Mouse (Mus musculus) hindbrain, embryonic 10.5 days (tissue): ENCODE results near the gene Elovl6. TPM values are rescaled to one million over a fixed set of nuclear protein-coding genes. Genes with fewer than 3 reads are reported as not detected.

Experiments
- DNase-seq: peaks from one replicate; pipeline ENCODE4 v3.0.0-alpha.2; 2017; ENCODE audit warnings: low spot score
- H3K27ac ChIP-seq: fragments of 300-500 bp; sonication (generic); 2 replicates; pipeline ENCODE4 v1.5.1; 2016; ENCODE audit warnings: mild to moderate bottlenecking, moderate library complexity
- H3K27me3 ChIP-seq: fragments of 300-500 bp; sonication (generic); 2 replicates; pipeline ENCODE4 v1.6.1; 2016; ENCODE audit warnings: mild to moderate bottlenecking; ENCODE audit not compliant: poor library complexity, insufficient read depth, severe bottlenecking
- H3K36me3 ChIP-seq: fragments of 300-500 bp; sonication (generic); 2 replicates; pipeline ENCODE4 v1.6.1; 2016; ENCODE audit warnings: mild to moderate bottlenecking, moderate library complexity
- H3K4me1 ChIP-seq: fragments of 300-500 bp; sonication (generic); replicated peaks from 2 replicates; pipeline ENCODE4 v1.6.1; 2016; ENCODE audit warnings: mild to moderate bottlenecking
- H3K4me3 ChIP-seq: fragments of 300-500 bp; sonication (generic); 2 replicates; pipeline ENCODE4 v1.5.1; 2016; ENCODE audit warnings: mild to moderate bottlenecking, moderate library complexity
- H3K9me3 ChIP-seq: fragments of 300-500 bp; sonication (generic); 2 replicates; pipeline ENCODE4 v1.6.1; 2016; ENCODE audit warnings: mild to moderate bottlenecking, moderate library complexity
- WGBS: fragments of 180-500 bp; shearing (Covaris S2); methylation state at CpG from one replicate; pipeline ENCODE4 v1.1.7; 2016; 5-methylcytosine and 5-hydroxymethylcytosine counted together
- polyA plus RNA-seq: library from polyadenylated mRNA; unstranded; fragments of >200 nt; fragmentation: Nextera tagmentation; extraction: Ambion mirVana; gene quantifications from 2 replicates; pipeline ENCODE4 v1.2.1, GENCODE M21; 2016

Gene Elovl6
- polyA plus RNA-seq, result 35.3 and 40.1 TPM in 2 replicates

GRCm38 (mm10) chr3:129532180-129532864, at the start of gene Elovl6:
Elovl6 (plus strand) TSS chr3:129532355.
- Histone ChIP-seq H3K36me3 (no peaks in the 10 kb centered on the region), H3K27me3 (no peaks in the 10 kb centered on the region), H3K27ac (peak within 1 kb of the TSS; percentile 100), H3K4me3 (peak within 1 kb of the TSS; percentile 91), H3K9me3 (no peaks in the 10 kb centered on the region), H3K4me1 (peaks cover 35% of the 10 kb centered on the region)
- peak; percentile 92 for DNase-seq
- under 1% methylated on average over 35 of the region's 35 CpGs for WGBS

GRCm38 (mm10) chr3:129488774-129489173, 43.4 kb upstream of the Elovl6 start:
- Histone ChIP-seq H3K27me3 (no peaks in the 10 kb centered on the region), H3K36me3 (no peaks in the 10 kb centered on the region), H3K27ac (no peak overlapping the region), H3K4me1 (no peaks in the 10 kb centered on the region), H3K9me3 (no peaks in the 10 kb centered on the region), H3K4me3 (no peak overlapping the region)
- DNase-seq, result no peak
- WGBS, result 89% methylated on average over 4 of the region's 4 CpGs

- no peak for DNase-seq
- H3K27me3 ChIP-seq, result no peaks in the 10 kb centered on the region
- WGBS, result 92% methylated on average over 10 of the region's 10 CpGs
These were observed 38.0 kb upstream of the Elovl6 start for GRCm38 (mm10) chr3:129494123-129494522.

GRCm38 (mm10) chr3:129494731-129495130, 37.4 kb upstream of the Elovl6 start:
- 88% methylated on average over 4 of the region's 4 CpGs for WGBS
- Histone ChIP-seq H3K4me3 (no peak overlapping the region), H3K36me3 (no peaks in the 10 kb centered on the region), H3K4me1 (no peaks in the 10 kb centered on the region), H3K9me3 (no peaks in the 10 kb centered on the region), H3K27me3 (no peaks in the 10 kb centered on the region), H3K27ac (no peak overlapping the region)
- DNase-seq, result no peak

More at GRCm38 (mm10) chr3:129494123-129494522, 38.0 kb upstream of the Elovl6 start:
- no peak overlapping the region for H3K27ac ChIP-seq
- no peak overlapping the region for H3K4me3 ChIP-seq
- H3K36me3 ChIP-seq, result no peaks in the 10 kb centered on the region
- H3K9me3 ChIP-seq, result no peaks in the 10 kb centered on the region
- no peaks in the 10 kb centered on the region for H3K4me1 ChIP-seq

- Histone ChIP-seq H3K9me3 (no peaks in the 10 kb centered on the region), H3K36me3 (no peaks in the 10 kb centered on the region), H3K4me1 (no peaks in the 10 kb centered on the region), H3K27ac (no peak overlapping the region), H3K4me3 (no peak overlapping the region), H3K27me3 (no peaks in the 10 kb centered on the region)
- DNase-seq, result no peak
- WGBS, result 81% methylated on average over 7 of the region's 7 CpGs
These were observed 28.4 kb upstream of the Elovl6 start for GRCm38 (mm10) chr3:129503781-129504180.

GRCm38 (mm10) chr3:129504928-129505327, 27.2 kb upstream of the Elovl6 start:
- Histone ChIP-seq H3K36me3 (no peaks in the 10 kb centered on the region), H3K27ac (no peak overlapping the region), H3K27me3 (no peaks in the 10 kb centered on the region), H3K9me3 (no peaks in the 10 kb centered on the region), H3K4me1 (no peaks in the 10 kb centered on the region), H3K4me3 (no peak overlapping the region)
- DNase-seq, result no peak
- WGBS, result 86% methylated on average over 6 of the region's 6 CpGs

- no peaks in the 10 kb centered on the region for H3K9me3 ChIP-seq
- 88% methylated on average over 1 of the region's 1 CpGs for WGBS
- H3K27me3 ChIP-seq, result no peaks in the 10 kb centered on the region
These were observed 24.4 kb upstream of the Elovl6 start for GRCm38 (mm10) chr3:129507736-129508135.

GRCm38 (mm10) chr3:129508571-129508970, 23.6 kb upstream of the Elovl6 start:
- no peaks in the 10 kb centered on the region for H3K36me3 ChIP-seq
- H3K4me1 ChIP-seq, result no peaks in the 10 kb centered on the region
- no peaks in the 10 kb centered on the region for H3K9me3 ChIP-seq
- no peak overlapping the region for H3K27ac ChIP-seq
- no peak overlapping the region for H3K4me3 ChIP-seq
- H3K27me3 ChIP-seq, result no peaks in the 10 kb centered on the region
- DNase-seq, result no peak

More at GRCm38 (mm10) chr3:129507736-129508135, 24.4 kb upstream of the Elovl6 start:
- DNase-seq, result no peak
- no peaks in the 10 kb centered on the region for H3K4me1 ChIP-seq
- no peak overlapping the region for H3K4me3 ChIP-seq
- no peak overlapping the region for H3K27ac ChIP-seq
- no peaks in the 10 kb centered on the region for H3K36me3 ChIP-seq

- H3K4me1 ChIP-seq, result no peaks in the 10 kb centered on the region
- 88% methylated on average over 10 of the region's 10 CpGs for WGBS
- no peak overlapping the region for H3K4me3 ChIP-seq
- H3K9me3 ChIP-seq, result no peaks in the 10 kb centered on the region
- H3K27me3 ChIP-seq, result no peaks in the 10 kb centered on the region
- no peak overlapping the region for H3K27ac ChIP-seq
- H3K36me3 ChIP-seq, result no peaks in the 10 kb centered on the region
- no peak for DNase-seq
These were observed 22.4 kb upstream of the Elovl6 start for GRCm38 (mm10) chr3:129509725-129510124.

GRCm38 (mm10) chr3:129515863-129516436, 16.2 kb upstream of the Elovl6 start:
- Histone ChIP-seq H3K36me3 (no peaks in the 10 kb centered on the region), H3K4me1 (no peaks in the 10 kb centered on the region), H3K9me3 (no peaks in the 10 kb centered on the region), H3K27ac (no peak overlapping the region), H3K4me3 (no peak overlapping the region), H3K27me3 (no peaks in the 10 kb centered on the region)
- 93% methylated on average over 3 of the region's 3 CpGs for WGBS
- DNase-seq, result no peak

GRCm38 (mm10) chr3:129520499-129520898, 11.7 kb upstream of the Elovl6 start:
- Histone ChIP-seq H3K27ac (no peak overlapping the region), H3K36me3 (no peaks in the 10 kb centered on the region), H3K4me3 (no peak overlapping the region), H3K27me3 (no peaks in the 10 kb centered on the region), H3K9me3 (no peaks in the 10 kb centered on the region), H3K4me1 (no peaks in the 10 kb centered on the region)
- no peak for DNase-seq
- 81% methylated on average over 4 of the region's 4 CpGs for WGBS

- no peak for DNase-seq
- WGBS, result 87% methylated on average over 10 of the region's 10 CpGs
- H3K4me3 ChIP-seq, result no peak overlapping the region
These were observed 8.6 kb upstream of the Elovl6 start for GRCm38 (mm10) chr3:129523456-129524143.

GRCm38 (mm10) chr3:129527046-129527445, 5.1 kb upstream of the Elovl6 start:
- Histone ChIP-seq H3K36me3 (no peaks in the 10 kb centered on the region), H3K9me3 (no peaks in the 10 kb centered on the region), H3K4me1 (peaks cover 5% of the 10 kb centered on the region; the same call in 1 of the 2 replicates), H3K27ac (no peak overlapping the region), H3K4me3 (no peak overlapping the region), H3K27me3 (no peaks in the 10 kb centered on the region)
- WGBS, result 93% methylated on average over 3 of the region's 3 CpGs
- DNase-seq, result no peak

More at GRCm38 (mm10) chr3:129523456-129524143, 8.6 kb upstream of the Elovl6 start:
- no peaks in the 10 kb centered on the region for H3K36me3 ChIP-seq
- H3K9me3 ChIP-seq, result no peaks in the 10 kb centered on the region
- no peak overlapping the region for H3K27ac ChIP-seq
- H3K4me1 ChIP-seq, result no peaks in the 10 kb centered on the region
- H3K27me3 ChIP-seq, result no peaks in the 10 kb centered on the region
